Mouse (Mus musculus): ENCODE measurements around the gene Ctcf. TPM values are rescaled to one million over a fixed set of nuclear protein-coding genes. Genes with fewer than 3 reads are reported as not detected.
A peak's percentile ranks its signal among the peaks of the same experiment; 100 is the strongest.

The Ctcf gene
- total RNA-seq, 2 experiments from 2014 or later: 53.0 to 62.3 TPM

GRCm38 (mm10) chr8:105700966-105701824 is 64.8 kb downstream of the Ctcf start, which contains the start of the genes Acd and Pard6a:
Acd (minus strand) TSS chr8:105701102.
Pard6a (plus strand) TSS chr8:105701148.
- DNase-seq: peak; percentile 98

- no peak for DNase-seq
Observed at GRCm38 (mm10) chr8:105702001-105702401, 65.6 kb downstream of the Ctcf start.

GRCm38 (mm10) chr8:105702731-105703415 is 66.5 kb downstream of the Ctcf start:
- no peak for DNase-seq

GRCm38 (mm10) chr8:105704146-105704812 is 67.9 kb downstream of the Ctcf start:
- DNase-seq: no peak

GRCm38 (mm10) chr8:105704955-105705354 is 68.6 kb downstream of the Ctcf start:
- DNase-seq: no peak

GRCm38 (mm10) chr8:105706426-105706825 is 70.1 kb downstream of the Ctcf start:
- DNase-seq: no peak

GRCm38 (mm10) chr8:105707498-105708403 is 71.4 kb downstream of the Ctcf start, which contains the start of the genes 4933405L10Rik and Enkd1:
4933405L10Rik (plus strand) TSS chr8:105707655.
Enkd1 (minus strand) TSS chr8:105708210.
- peak; percentile 90 for DNase-seq

- DNase-seq: no peak
Observed at GRCm38 (mm10) chr8:105708675-105709074, 72.3 kb downstream of the Ctcf start.

- no peak for DNase-seq
Observed at GRCm38 (mm10) chr8:105709317-105709716, 72.9 kb downstream of the Ctcf start.

GRCm38 (mm10) chr8:105712286-105712685 is 75.9 kb downstream of the Ctcf start:
- no peak for DNase-seq

- peak; percentile 94 for DNase-seq
Observed at GRCm38 (mm10) chr8:105714139-105714538, 77.8 kb downstream of the Ctcf start.

GRCm38 (mm10) chr8:105715042-105715441 is 78.7 kb downstream of the Ctcf start:
- DNase-seq: no peak

- DNase-seq: no peak
Observed at GRCm38 (mm10) chr8:105716302-105716945, 80.1 kb downstream of the Ctcf start.

GRCm38 (mm10) chr8:105719637-105720036 is 83.3 kb downstream of the Ctcf start:
- no peak for DNase-seq

- DNase-seq: no peak
Observed at GRCm38 (mm10) chr8:105722861-105723260, 86.5 kb downstream of the Ctcf start.

- no peak for DNase-seq
Observed at GRCm38 (mm10) chr8:105725726-105726125, 89.4 kb downstream of the Ctcf start.

GRCm38 (mm10) chr8:105727397-105728124 is 91.2 kb downstream of the Ctcf start:
- DNase-seq: peak; percentile 42

- no peak for DNase-seq
Observed at GRCm38 (mm10) chr8:105732186-105732585, 95.8 kb downstream of the Ctcf start.
